Mouse (Mus musculus): Measurements from ENCODE around the gene Ptpn6. TPM values are rescaled to one million over a fixed set of nuclear protein-coding genes. Genes with fewer than 3 reads are reported as not detected.

The Ptpn6 gene
- polyA plus RNA-seq (2012; rRNA removed) = 6.3 and 6.5 TPM in 2 replicates

DNA sequence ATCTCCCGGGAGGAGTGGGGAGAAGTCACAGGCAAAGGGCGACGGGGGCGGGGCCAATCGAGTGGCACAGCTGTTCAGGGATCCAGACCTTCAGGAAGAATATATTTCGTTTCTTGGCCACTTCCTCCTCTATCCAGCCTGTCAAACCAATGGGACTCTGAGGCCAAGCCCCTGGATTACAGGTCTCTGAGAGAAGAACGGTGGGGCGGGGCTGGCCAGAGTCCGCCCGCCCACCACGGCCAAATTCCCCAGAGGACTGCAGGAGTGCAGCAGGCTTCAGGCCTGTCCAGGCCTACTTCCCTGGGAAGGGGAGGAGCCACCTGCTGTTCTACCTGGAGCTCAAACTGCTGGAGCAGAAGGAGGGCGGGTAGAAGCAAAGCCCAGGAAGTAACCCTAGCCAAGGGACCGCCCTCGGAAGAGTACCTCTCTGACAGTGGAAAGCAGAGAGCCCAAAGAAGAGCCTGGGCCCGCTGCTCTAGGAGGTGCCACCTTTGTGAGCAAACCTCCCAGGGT is at the start of gene Ptpn6:
Gene Ptpn6, minus strand, starts transcription at position 204 of the 513 bp plus-strand sequence.
- H3K27ac ChIP-seq (ENCODE audit: insufficient read depth, low read length) = no peak within 1 kb of the TSS
- TF ChIP-seq POLR2A (IDR thresholded peaks at IDR 0.05; ENCODE audit: extremely low read depth, insufficient read depth, low read length) = no peak
- no peak for TF ChIP-seq CTCF (IDR thresholded peaks at IDR 0.05; ENCODE audit: extremely low read depth, insufficient read depth, low read length)
- H3K4me3 ChIP-seq (ENCODE audit: insufficient read depth, low read length) = no peak within 1 kb of the TSS
- peaks cover 2% of the 10 kb centered on the region for H3K4me1 ChIP-seq (ENCODE audit: control insufficient read depth, insufficient read depth, low read length)

DNA sequence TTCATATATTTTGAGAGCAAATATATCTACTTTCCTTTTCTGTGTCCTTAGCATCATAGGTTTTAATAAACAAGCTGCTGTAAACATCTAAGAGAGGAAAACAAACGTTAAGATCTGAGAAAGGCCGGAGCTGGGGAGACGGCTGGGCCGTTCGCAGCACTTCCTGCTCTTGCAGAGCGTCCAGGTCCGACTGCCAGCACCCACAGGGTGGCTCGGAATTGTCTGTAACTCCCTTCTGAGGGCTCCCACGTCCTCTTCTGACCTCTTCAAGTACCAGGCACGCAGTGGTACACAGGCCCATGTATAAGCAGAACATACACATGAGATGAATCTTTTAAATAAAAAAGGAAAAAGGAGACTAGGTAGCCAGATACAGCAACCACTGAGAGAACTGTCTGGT is 49.2 kb upstream of the Ptpn6 start:
- TF ChIP-seq POLR2A (IDR thresholded peaks at IDR 0.05; ENCODE audit: extremely low read depth, insufficient read depth, low read length) (no peak), CTCF (IDR thresholded peaks at IDR 0.05; ENCODE audit: extremely low read depth, insufficient read depth, low read length) (no peak)
- Histone ChIP-seq H3K4me1 (ENCODE audit: control insufficient read depth, insufficient read depth, low read length) (no peaks in the 10 kb centered on the region), H3K27ac (ENCODE audit: insufficient read depth, low read length) (no peak overlapping the region), H3K4me3 (ENCODE audit: insufficient read depth, low read length) (no peak overlapping the region)

GRCm38 (mm10) chr6:124786756-124787420 is 48.4 kb upstream of the Ptpn6 start:
- H3K4me3 ChIP-seq (ENCODE audit: insufficient read depth, low read length) = no peak overlapping the region
- no peak overlapping the region for H3K27ac ChIP-seq (ENCODE audit: insufficient read depth, low read length)
- H3K4me1 ChIP-seq (ENCODE audit: control insufficient read depth, insufficient read depth, low read length) = no peaks in the 10 kb centered on the region
- TF ChIP-seq CTCF (IDR thresholded peaks at IDR 0.05; ENCODE audit: extremely low read depth, insufficient read depth, low read length) (no peak), POLR2A (IDR thresholded peaks at IDR 0.05; ENCODE audit: extremely low read depth, insufficient read depth, low read length) (no peak)

DNA sequence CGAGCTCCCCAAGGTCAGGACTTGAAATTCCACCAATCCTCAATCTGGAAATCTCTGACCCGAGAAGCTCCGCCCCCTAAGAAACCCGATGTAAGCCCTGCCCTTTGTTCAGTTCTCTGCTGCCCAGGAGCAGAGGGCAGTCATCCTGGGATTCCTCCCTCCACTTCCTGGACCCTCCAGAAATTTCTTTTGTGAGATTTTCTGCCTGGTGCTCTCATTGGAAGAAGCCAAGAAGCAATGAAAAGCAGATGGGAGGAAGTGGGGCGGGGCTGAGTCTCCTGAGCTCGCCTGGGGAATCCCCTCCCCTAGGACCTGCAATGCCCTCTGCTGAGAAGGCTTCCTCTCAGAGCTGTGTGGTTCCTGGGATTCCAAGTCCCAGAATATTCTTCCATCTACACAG is 43.9 kb upstream of the Ptpn6 start:
- no peak for TF ChIP-seq CTCF (IDR thresholded peaks at IDR 0.05; ENCODE audit: extremely low read depth, insufficient read depth, low read length)
- TF ChIP-seq POLR2A (IDR thresholded peaks at IDR 0.05; ENCODE audit: extremely low read depth, insufficient read depth, low read length) = no peak
- Histone ChIP-seq H3K4me3 (ENCODE audit: insufficient read depth, low read length) (no peak overlapping the region), H3K4me1 (ENCODE audit: control insufficient read depth, insufficient read depth, low read length) (peaks cover 7% of the 10 kb centered on the region), H3K27ac (ENCODE audit: insufficient read depth, low read length) (no peak overlapping the region)

DNA sequence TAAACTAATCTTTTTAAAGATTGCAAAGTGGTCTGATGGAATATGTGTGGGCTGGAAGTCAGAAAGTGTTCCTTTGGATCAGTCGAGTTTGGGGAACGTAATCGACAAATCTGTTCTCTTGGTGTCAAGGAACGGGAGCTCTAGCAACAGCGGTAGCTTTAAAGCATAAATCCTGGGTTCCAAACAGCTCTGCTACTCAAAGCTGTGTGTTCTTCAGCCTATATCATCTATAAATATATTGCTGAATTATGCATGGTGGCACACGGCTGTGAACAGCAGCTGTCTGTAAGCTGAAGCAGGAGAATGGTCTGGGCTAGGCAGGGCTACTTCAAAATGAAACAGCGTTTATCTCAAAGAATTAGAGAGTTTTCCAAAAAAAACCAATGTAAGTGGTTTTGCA is 42.4 kb upstream of the Ptpn6 start:
- Histone ChIP-seq H3K4me3 (ENCODE audit: insufficient read depth, low read length) (no peak overlapping the region), H3K4me1 (ENCODE audit: control insufficient read depth, insufficient read depth, low read length) (peaks cover 7% of the 10 kb centered on the region), H3K27ac (ENCODE audit: insufficient read depth, low read length) (no peak overlapping the region)
- TF ChIP-seq POLR2A (IDR thresholded peaks at IDR 0.05; ENCODE audit: extremely low read depth, insufficient read depth, low read length) = no peak
- no peak for TF ChIP-seq CTCF (IDR thresholded peaks at IDR 0.05; ENCODE audit: extremely low read depth, insufficient read depth, low read length)

DNA sequence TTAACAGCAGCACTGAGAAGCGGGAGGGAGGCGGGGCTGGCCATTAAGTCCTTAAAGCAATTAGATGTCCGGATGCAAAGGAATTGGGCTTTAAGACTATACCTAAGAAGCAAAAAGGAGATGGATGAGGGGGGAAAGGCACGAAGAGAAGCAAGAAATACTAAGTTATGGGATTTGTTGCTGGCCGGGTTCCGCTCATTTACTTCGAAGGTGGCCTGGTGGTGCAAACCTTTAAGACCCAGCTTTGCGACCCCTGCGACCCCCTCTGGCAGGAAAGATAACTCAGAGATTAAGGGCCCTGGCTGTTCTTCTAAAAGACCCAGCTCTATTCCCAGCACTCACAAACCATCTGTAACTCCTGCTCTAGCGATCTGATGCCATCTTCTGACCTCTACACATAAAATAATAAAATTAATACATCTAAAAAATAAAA is 41.5 kb upstream of the Ptpn6 start:
- no peak overlapping the region for H3K27ac ChIP-seq (ENCODE audit: insufficient read depth, low read length)
- H3K4me1 ChIP-seq (ENCODE audit: control insufficient read depth, insufficient read depth, low read length) = peaks cover 7% of the 10 kb centered on the region
- TF ChIP-seq CTCF (IDR thresholded peaks at IDR 0.05; ENCODE audit: extremely low read depth, insufficient read depth, low read length) = no peak
- no peak for TF ChIP-seq POLR2A (IDR thresholded peaks at IDR 0.05; ENCODE audit: extremely low read depth, insufficient read depth, low read length)
- H3K4me3 ChIP-seq (ENCODE audit: insufficient read depth, low read length) = 0 out of 2 replicates have a peak overlapping the region, but pooled peaks have one; percentile 5

GRCm38 (mm10) chr6:124779222-124779983 is 40.9 kb upstream of the Ptpn6 start, which contains the start of gene Lrrc23:
TSS of gene Lrrc23 (minus strand) at chr6:124779727.
- Histone ChIP-seq H3K27ac (ENCODE audit: insufficient read depth, low read length) (no peak within 1 kb of the TSS), H3K4me3 (ENCODE audit: insufficient read depth, low read length) (0 out of 2 replicates have a peak within 1 kb of the TSS, but pooled peaks have one; percentile 5), H3K4me1 (ENCODE audit: control insufficient read depth, insufficient read depth, low read length) (peaks cover 7% of the 10 kb centered on the region)
- TF ChIP-seq CTCF (IDR thresholded peaks at IDR 0.05; ENCODE audit: extremely low read depth, insufficient read depth, low read length) (no peak), POLR2A (IDR thresholded peaks at IDR 0.05; ENCODE audit: extremely low read depth, insufficient read depth, low read length) (no peak)

DNA sequence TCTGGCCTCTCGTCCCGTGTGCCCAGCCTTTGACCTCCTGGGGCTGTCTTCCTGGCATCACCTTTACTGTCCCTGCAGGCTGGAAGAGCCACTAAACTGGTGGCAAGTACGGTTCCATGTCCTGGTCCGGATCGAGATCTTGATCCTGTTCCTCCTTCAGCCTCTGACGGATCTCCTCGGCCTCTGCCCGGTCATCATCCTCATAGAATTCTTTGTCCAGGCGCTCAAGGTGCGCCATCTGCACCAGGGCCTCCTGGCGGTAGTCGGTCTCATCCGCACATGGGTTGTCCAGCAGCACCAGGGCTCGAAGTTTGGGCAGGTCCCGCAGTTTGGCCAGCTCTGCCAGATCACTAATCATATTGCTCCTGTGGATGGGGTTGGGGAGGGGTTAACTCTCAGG is 32.0 kb upstream of the Ptpn6 start:
- H3K27ac ChIP-seq (ENCODE audit: insufficient read depth, low read length) = no peak overlapping the region
- no peak for TF ChIP-seq CTCF (IDR thresholded peaks at IDR 0.05; ENCODE audit: extremely low read depth, insufficient read depth, low read length)
- no peak for TF ChIP-seq POLR2A (IDR thresholded peaks at IDR 0.05; ENCODE audit: extremely low read depth, insufficient read depth, low read length)
- H3K4me1 ChIP-seq (ENCODE audit: control insufficient read depth, insufficient read depth, low read length) = no peaks in the 10 kb centered on the region
- H3K4me3 ChIP-seq (ENCODE audit: insufficient read depth, low read length) = no peak overlapping the region

GRCm38 (mm10) chr6:124770013-124770412 is 31.5 kb upstream of the Ptpn6 start:
- Histone ChIP-seq H3K27ac (ENCODE audit: insufficient read depth, low read length) (peak overlapping the region; percentile 61), H3K4me1 (ENCODE audit: control insufficient read depth, insufficient read depth, low read length) (no peaks in the 10 kb centered on the region), H3K4me3 (ENCODE audit: insufficient read depth, low read length) (peak overlapping the region; percentile 96)
- TF ChIP-seq POLR2A (IDR thresholded peaks at IDR 0.05; ENCODE audit: extremely low read depth, insufficient read depth, low read length) (no peak), CTCF (IDR thresholded peaks at IDR 0.05; ENCODE audit: extremely low read depth, insufficient read depth, low read length) (no peak)
